Mouse (Mus musculus): ENCODE measurements around the gene U2af1l4. TPM values are rescaled to one million over a fixed set of nuclear protein-coding genes. Genes with fewer than 3 reads are reported as not detected.

The U2af1l4 gene
- polyA plus RNA-seq, 1 experiment from 2014 or later, result 49.4 TPM

DNA sequence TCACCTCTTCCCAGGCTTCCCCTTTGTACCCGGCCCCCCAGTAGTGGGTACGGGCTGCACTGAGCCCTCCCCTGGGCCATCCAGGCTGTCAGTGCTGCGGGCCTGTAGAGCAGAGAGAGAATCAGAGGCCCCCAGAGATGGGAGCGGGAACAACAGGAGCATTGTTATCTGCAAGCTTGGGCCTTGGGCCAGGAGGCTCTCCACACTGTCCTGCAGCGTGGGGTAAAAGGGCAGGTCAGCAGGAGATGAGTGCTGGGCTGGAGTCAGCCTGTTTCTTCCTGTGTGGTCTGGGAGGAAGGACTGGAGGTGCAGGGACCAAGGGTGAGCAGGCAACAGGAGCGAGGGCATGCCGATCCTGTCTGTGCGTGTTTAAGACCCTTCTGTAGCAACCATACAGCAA, 30.2 kb upstream of the U2af1l4 start:
- WGBS (ENCODE audit: insufficient replicate concordance), result 73% methylated on average over 8 of the region's 8 CpGs
- no peak overlapping the region for H3K4me3 ChIP-seq (replicated peaks)
- ATAC-seq (ENCODE audit: low read depth) (no peak), DNase-seq (no peak)
- H3K4me2 ChIP-seq, result no peak overlapping the region
- peaks cover 45% of the 10 kb centered on the region for H3K36me3 ChIP-seq
- peaks cover 45% of the 10 kb centered on the region for H3K4me1 ChIP-seq (replicated peaks)
- no peaks in the 10 kb centered on the region for H3K27me3 ChIP-seq
- H3K9ac ChIP-seq, result no peak overlapping the region
- H3K27ac ChIP-seq, result no peak overlapping the region
- H3K9me3 ChIP-seq (replicated peaks), result no peaks in the 10 kb centered on the region

DNA sequence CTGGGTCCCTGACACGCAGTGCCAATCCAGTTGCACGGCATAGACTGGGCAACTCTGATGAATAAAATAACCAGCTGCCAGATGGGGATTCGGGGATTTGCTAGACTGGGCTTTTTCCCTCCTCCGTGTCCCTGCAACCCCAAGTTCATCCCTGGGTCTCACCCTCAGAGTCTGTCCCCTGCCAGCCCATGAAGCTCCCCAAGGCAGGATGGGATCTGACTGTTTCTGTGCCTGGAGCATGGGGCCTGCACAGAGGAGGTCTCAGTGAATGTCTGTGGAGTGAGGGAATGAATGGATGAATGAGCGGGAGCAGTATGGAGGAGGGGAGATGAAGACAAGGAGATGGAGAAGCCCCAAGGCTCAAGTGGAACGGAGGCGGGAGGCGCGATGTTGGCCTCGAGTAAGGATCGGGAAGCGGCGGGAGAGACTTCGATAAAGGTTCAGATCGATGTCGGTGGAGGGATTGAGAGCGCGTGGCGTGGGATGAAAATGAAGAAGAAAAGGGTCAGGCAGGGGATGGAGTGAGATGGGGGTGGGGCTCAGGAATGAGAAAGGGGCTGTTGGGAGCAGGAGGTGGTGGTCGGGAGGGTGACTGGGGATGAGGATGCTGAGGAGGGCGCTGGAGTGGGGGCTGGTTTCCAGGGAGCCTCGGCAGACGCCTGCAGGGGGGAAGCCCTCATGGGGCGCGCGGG, 29.0 kb upstream of the U2af1l4 start:
- no peak for ATAC-seq (ENCODE audit: low read depth)
- peak overlapping the region; percentile 71; the same call in 1 of the 2 replicates for H3K27ac ChIP-seq
- 17% methylated on average over 26 of the region's 26 CpGs for WGBS (ENCODE audit: insufficient replicate concordance)

DNA sequence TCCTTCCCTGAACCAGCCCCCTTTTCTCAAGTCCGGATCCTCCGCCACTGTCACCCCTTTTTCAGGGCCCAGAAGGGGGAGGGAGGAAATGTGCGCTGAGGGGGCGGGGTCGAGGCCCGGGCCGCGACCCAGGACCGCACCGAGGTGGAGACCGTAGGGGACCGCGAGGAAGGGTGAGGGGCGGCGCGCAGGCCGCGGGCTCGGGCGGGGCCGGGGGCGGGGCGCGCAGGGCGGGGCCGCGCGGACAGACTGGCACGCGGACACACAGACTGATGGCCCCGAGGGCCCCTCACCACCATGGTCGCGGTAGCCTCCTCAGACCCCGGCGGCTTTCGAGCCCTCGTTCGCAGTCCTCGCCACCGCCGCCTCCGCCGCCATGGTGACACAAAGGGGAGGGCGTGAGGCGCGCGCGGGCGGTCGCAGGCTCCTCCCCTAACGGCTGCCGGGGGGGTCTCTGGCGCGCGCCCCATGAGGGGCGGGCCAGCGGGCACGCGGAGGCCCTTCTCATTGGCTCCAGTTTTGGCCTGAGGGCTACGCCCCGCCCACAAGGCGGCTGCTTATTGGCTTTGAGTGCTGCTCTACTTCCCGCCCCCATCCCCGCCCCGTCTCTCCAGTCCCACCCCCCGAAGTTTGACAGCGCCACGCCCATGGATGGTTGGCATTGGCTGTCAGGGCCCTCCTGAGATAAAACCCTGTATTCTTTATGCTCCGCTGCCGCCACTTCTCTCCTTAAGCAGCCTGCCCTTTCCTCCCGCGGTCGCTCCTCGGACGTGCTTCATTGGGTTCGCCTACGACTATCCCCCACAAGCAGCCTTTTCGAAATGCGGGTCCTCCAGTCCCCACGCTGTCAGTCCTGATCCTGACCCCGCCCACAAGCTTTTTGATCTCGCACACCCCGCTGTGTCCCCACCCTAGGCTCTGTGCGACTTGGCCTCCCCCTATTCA, 28.2 kb upstream of the U2af1l4 start, which contains the start of gene Arhgap33:
Gene Arhgap33 (minus strand): TSS at position 428 of the 945 bp plus-strand sequence.
- no peaks in the 10 kb centered on the region for H3K9me3 ChIP-seq (replicated peaks)
- H3K27me3 ChIP-seq, result no peaks in the 10 kb centered on the region
- H3K4me2 ChIP-seq, result peak within 1 kb of the TSS; percentile 95
- WGBS (ENCODE audit: insufficient replicate concordance), result under 1% methylated on average over 63 of the region's 84 CpGs
- H3K4me3 ChIP-seq (replicated peaks), result peak within 1 kb of the TSS; percentile 80
- DNase-seq, result peak; percentile 95
- H3K9ac ChIP-seq, result peak within 1 kb of the TSS; percentile 81
- H3K27ac ChIP-seq, result peak within 1 kb of the TSS; percentile 71
- peak; percentile 92 for ATAC-seq (ENCODE audit: low read depth)
- H3K4me1 ChIP-seq (replicated peaks), result peaks cover 45% of the 10 kb centered on the region
- H3K36me3 ChIP-seq, result peaks cover 30% of the 10 kb centered on the region

More for the DNA sequence above, 29.0 kb upstream of the U2af1l4 start:
- H3K9ac ChIP-seq, result peak overlapping the region; percentile 81
- peak overlapping the region; percentile 95 for H3K4me2 ChIP-seq
- H3K4me1 ChIP-seq (replicated peaks), result peaks cover 45% of the 10 kb centered on the region
- peak overlapping the region; percentile 80 for H3K4me3 ChIP-seq (replicated peaks)
- H3K9me3 ChIP-seq (replicated peaks), result no peaks in the 10 kb centered on the region
- DNase-seq, result no peak
- H3K36me3 ChIP-seq, result peaks cover 33% of the 10 kb centered on the region
- H3K27me3 ChIP-seq, result no peaks in the 10 kb centered on the region

DNA sequence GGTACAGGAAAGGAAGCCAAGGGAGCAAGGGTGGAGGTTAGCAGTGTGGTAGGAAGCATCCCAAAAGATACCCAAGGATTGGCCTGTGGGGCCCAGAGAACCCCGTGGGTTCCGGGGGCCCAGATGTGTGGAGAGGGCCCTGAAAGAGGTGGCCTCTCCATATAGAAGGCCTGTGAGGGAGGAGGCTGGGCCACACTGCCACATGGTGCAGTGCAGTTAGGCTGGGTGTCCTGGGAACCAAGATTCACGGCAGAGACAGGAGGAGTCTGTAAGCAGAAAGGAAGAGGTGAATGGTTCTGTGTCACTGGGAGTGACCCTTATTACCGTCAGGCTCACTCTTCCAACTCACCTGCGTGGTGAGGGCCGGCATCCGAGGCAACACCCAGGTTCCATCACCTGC, 22.5 kb upstream of the U2af1l4 start:
- Histone ChIP-seq H3K4me2 (no peak overlapping the region), H3K36me3 (peaks cover 28% of the 10 kb centered on the region), H3K9ac (no peak overlapping the region), H3K27me3 (no peaks in the 10 kb centered on the region), H3K4me1 (replicated peaks) (peaks cover 16% of the 10 kb centered on the region), H3K4me3 (replicated peaks) (no peak overlapping the region), H3K27ac (no peak overlapping the region), H3K9me3 (replicated peaks) (no peaks in the 10 kb centered on the region)
- no peak for ATAC-seq (ENCODE audit: low read depth)
- no peak for DNase-seq
- 79% methylated on average over 7 of the region's 7 CpGs for WGBS (ENCODE audit: insufficient replicate concordance)

DNA sequence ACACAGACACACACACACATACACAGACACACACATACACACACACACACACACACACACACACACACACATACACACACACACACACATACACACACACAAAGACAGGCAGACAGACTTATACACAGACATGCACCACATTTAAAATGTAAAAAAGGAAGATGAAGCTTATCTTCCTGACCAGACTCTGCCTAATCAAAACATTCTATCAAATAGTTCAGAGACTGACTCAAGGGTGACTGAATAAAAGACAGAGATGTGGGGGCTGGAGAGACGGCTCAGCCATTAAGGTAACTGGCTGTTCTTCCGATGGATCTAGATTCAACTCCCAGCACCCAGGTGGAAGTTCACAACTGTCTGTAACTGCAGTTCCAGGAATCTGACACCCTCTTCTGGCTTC, 18.8 kb upstream of the U2af1l4 start:
- ATAC-seq (ENCODE audit: low read depth) (peak; percentile 39; the same call in 1 of the 2 replicates), DNase-seq (no peak)
- WGBS (ENCODE audit: insufficient replicate concordance), result 46% methylated on average over 2 of the region's 2 CpGs
- H3K4me3 ChIP-seq (replicated peaks), result no peak overlapping the region
- H3K27me3 ChIP-seq, result no peaks in the 10 kb centered on the region
- no peak overlapping the region for H3K9ac ChIP-seq
- no peak overlapping the region for H3K27ac ChIP-seq
- H3K4me1 ChIP-seq (replicated peaks), result peaks cover 9% of the 10 kb centered on the region
- peaks cover 45% of the 10 kb centered on the region for H3K36me3 ChIP-seq
- no peak overlapping the region for H3K4me2 ChIP-seq
- no peaks in the 10 kb centered on the region for H3K9me3 ChIP-seq (replicated peaks)

DNA sequence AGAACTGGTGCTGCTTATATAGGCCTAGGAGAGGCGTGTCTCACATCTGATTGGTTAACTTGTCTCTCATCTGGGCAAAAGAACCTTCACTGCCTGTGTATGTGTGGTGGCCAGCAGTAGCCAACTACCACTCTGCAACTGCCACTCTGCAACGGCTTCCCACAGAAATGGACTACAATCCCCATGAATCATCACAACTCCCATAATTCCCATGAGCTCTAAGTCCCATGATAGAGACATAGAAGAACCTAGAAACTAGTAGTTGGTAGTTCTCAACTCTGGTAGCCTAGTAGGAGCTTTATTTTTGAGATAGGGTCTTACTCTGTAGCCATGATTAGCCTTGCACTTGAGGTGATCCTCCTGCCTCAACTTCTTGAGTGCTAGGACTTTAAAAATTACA, 13.2 kb upstream of the U2af1l4 start:
- Histone ChIP-seq H3K4me1 (replicated peaks) (peaks cover 31% of the 10 kb centered on the region), H3K36me3 (peaks cover 30% of the 10 kb centered on the region), H3K9ac (no peak overlapping the region), H3K27me3 (no peaks in the 10 kb centered on the region), H3K4me3 (replicated peaks) (no peak overlapping the region), H3K27ac (no peak overlapping the region), H3K9me3 (replicated peaks) (no peaks in the 10 kb centered on the region), H3K4me2 (no peak overlapping the region)
- no peak for DNase-seq
- ATAC-seq (ENCODE audit: low read depth), result no peak
- WGBS (ENCODE audit: insufficient replicate concordance), result 66% methylated on average over 2 of the region's 2 CpGs

DNA sequence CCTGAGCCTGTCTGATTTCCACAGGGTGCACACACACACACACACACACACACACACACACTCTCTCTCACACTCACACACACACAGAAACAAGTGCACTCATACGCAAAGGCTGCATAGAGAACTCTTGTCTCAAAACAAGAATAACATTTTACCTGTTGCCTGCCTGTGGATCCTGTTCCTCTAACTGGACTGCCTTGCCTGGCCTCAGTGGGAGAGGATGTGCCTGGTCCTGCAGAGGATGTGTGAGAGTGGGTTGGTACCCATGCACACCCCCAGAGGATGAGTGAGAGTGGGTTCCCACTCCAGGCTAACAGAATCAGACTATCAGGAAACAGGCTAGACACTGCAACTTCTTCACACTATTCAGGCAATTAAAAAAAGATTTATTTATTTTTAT, 12.5 kb upstream of the U2af1l4 start:
- Histone ChIP-seq H3K4me3 (replicated peaks) (no peak overlapping the region), H3K4me2 (no peak overlapping the region), H3K36me3 (peaks cover 35% of the 10 kb centered on the region), H3K27me3 (no peaks in the 10 kb centered on the region), H3K4me1 (replicated peaks) (peaks cover 31% of the 10 kb centered on the region), H3K9ac (no peak overlapping the region), H3K27ac (no peak overlapping the region), H3K9me3 (replicated peaks) (no peaks in the 10 kb centered on the region)
- ATAC-seq (ENCODE audit: low read depth) (no peak), DNase-seq (no peak)
- 88% methylated on average over 1 of the region's 1 CpGs for WGBS (ENCODE audit: insufficient replicate concordance)

DNA sequence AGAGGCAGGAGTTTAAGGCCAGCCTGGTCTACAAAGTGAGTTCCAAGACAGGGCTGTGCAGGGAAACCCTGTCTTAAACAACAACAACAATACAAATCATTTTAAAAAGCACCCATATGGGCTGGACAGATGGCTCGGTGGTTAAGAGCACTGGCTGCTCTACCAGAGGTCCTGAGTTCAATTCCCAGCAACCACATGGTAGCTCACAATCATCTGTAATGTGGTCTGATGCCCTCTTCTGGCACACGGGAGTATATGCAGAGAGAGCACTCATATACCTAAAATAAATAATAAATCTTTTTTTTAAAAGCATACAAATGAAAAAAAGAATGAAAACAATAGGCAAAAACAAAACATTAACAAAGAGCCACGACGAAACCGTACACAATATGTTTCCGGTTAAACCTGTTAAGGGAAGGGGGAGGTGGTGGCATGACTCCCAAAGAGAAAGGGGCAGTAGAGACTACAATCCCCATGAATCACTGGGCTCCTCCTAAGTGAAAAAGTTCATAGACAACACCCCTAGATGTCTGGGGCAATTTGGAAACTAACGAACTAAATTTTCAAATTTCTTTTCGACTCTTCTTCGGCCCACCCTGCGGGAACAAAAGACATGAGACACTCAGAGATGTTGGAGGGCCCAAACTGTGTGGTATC, 11.5 kb upstream of the U2af1l4 start:
- H3K27ac ChIP-seq, result peak overlapping the region; percentile 92
- under 1% methylated on average over 10 of the region's 10 CpGs for WGBS (ENCODE audit: insufficient replicate concordance)
- DNase-seq (no peak), ATAC-seq (ENCODE audit: low read depth) (peak; percentile 42)
- H3K4me3 ChIP-seq (replicated peaks), result peak overlapping the region; percentile 71
- H3K4me2 ChIP-seq, result peak overlapping the region; percentile 92
- no peaks in the 10 kb centered on the region for H3K9me3 ChIP-seq (replicated peaks)
- peak overlapping the region; percentile 78 for H3K9ac ChIP-seq
- H3K4me1 ChIP-seq (replicated peaks), result peaks cover 31% of the 10 kb centered on the region
- H3K27me3 ChIP-seq, result no peaks in the 10 kb centered on the region
- peaks cover 36% of the 10 kb centered on the region for H3K36me3 ChIP-seq

DNA sequence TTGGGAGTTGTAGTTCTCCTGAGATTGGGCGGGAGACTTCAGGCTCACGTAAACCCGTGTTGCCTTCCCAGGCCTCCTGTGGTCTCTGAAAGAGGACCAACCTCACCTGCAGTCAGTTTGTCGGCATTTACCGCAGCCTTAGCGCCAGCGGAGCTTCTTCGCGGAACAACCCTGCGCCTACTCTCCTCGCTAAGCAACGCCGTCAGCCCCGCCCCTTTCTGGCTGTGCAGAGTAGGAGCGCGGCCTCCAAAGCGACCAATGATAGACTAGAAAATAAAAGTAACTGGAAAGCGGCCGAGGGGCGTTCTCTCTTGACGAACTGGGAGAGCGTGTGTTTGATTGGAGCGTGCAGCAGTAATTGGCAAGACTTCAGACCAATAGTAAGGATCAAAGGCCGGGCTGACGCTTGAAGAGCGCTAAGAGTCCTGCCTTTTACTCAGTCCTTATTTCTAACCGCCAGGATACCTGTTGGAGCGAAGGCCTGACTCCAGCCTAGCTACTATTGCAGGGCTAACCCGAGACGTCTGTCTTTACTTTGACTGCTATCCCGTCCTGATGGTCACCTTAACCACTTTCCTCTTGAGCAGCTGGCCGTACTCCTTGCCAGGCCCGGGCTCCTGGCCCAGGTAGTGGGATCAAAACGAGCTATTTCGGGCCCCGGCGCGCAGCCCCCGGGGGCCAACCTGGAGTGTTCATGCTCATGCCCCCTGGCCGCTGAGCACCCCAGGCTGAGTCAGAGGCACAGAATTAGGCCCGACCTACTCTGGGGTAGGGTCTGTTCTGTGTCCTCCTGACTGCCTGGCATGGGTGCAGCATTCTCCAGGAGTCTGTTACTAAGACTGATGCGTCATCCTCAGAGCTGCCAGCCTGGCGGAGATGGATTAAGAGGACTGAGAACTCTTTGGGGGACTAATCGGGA, 10.7 kb upstream of the U2af1l4 start, which contains the start of the genes Hspb6 and Proser3:
Gene Hspb6 (plus strand): TSS at position 77 of the 919 bp plus-strand sequence.
Gene Proser3 (minus strand): TSS at position 198 of the 919 bp plus-strand sequence.
- H3K4me1 ChIP-seq (replicated peaks), result peaks cover 31% of the 10 kb centered on the region
- H3K9ac ChIP-seq, result peak within 1 kb of the TSS; percentile 91
- WGBS (ENCODE audit: insufficient replicate concordance), result under 1% methylated on average over 44 of the region's 44 CpGs
- DNase-seq (peak; percentile 95), ATAC-seq (ENCODE audit: low read depth) (peak; percentile 90)
- peak within 1 kb of the TSS; percentile 92 for H3K4me2 ChIP-seq
- peak within 1 kb of the TSS; percentile 71 for H3K4me3 ChIP-seq (replicated peaks)
- H3K27ac ChIP-seq, result peak within 1 kb of the TSS; percentile 95
- H3K36me3 ChIP-seq, result peaks cover 41% of the 10 kb centered on the region
- no peaks in the 10 kb centered on the region for H3K27me3 ChIP-seq
- H3K9me3 ChIP-seq (replicated peaks), result no peaks in the 10 kb centered on the region

DNA sequence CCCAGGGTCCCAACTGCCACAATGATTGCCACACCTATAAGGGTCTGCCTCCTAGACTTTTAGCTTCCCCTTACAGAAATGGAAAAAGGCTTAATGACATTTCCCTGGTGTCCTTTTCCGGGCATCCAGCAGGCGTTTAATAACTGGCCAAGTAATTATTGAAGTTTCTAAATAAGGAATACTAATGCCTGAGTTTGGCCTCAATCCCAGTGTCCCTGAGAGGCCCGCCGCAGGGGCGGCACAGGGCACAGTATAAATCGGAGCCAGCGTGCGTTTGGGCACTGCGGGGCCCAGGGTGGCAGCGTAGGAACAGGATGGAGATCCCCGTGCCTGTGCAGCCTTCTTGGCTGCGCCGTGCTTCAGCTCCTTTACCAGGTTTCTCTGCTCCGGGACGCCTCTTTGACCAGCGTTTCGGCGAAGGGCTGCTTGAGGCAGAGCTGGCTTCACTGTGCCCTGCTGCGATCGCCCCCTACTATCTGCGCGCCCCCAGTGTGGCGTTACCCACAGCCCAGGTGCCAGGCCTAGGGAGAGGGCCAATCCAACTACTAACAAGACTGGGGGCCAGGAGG, 10.0 kb upstream of the U2af1l4 start:
- peak overlapping the region; percentile 92 for H3K4me2 ChIP-seq
- H3K4me1 ChIP-seq (replicated peaks), result peaks cover 38% of the 10 kb centered on the region
- H3K4me3 ChIP-seq (replicated peaks), result peak overlapping the region; percentile 71
- H3K36me3 ChIP-seq, result peaks cover 43% of the 10 kb centered on the region
- no peaks in the 10 kb centered on the region for H3K9me3 ChIP-seq (replicated peaks)
- H3K9ac ChIP-seq, result peak overlapping the region; percentile 91
- no peaks in the 10 kb centered on the region for H3K27me3 ChIP-seq
- DNase-seq, result peak; percentile 18
- no peak for ATAC-seq (ENCODE audit: low read depth)
- H3K27ac ChIP-seq, result peak overlapping the region; percentile 95
- 7% methylated on average over 23 of the region's 23 CpGs for WGBS (ENCODE audit: insufficient replicate concordance)

Data from liver, embryonic 13.5 days (tissue).